Mouse (Mus musculus) heart, postnatal 10 days (tissue): ENCODE results near the gene Mcf2l. TPM values are rescaled to one million over a fixed set of nuclear protein-coding genes. Genes with fewer than 3 reads are reported as not detected.
A peak's percentile ranks its signal among the peaks of the same experiment; 100 is the strongest.

ENCODE experiments used
- DNase-seq, 2 experiments: peaks; one replicate each; pipeline ENCODE4 v3.0.0; 2021
- intact Hi-C: fragments of 180-260 bp; cut with DNase I; formaldehyde crosslinking; loops from one replicate; pipeline ENCODE4 v1.15.1; 2025
- total RNA-seq, 2 experiments: library from RNA; stranded (reverse); gene quantifications; 2 replicates each; pipeline ENCODE4 v1.2.3; 2021

Mcf2l gene
- total RNA-seq, 2 experiments from 2014 or later: 56.4 to 88.8 TPM

DNA sequence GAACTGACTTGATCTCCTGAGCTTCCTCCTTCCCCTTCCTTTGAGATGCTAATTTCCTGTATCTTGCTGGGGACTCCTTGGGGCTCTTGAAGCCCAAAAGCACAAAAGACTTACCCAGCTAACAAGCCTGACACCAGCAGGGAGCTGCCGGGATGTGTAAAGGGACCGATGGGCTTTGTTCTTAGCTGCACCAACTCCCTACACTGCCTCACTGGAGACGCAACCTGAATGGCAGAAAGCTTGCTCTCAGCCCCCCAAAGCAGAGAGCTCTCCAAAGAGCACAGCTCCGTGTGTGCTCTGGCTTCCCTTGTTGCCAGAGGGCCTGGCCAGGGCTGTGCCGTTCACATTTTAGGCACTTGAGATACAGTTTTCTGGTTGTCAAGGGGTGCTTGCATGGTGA, 2.1 kb upstream of the Mcf2l start:
- intact Hi-C loops: no loop called here
- no peak for DNase-seq

DNA sequence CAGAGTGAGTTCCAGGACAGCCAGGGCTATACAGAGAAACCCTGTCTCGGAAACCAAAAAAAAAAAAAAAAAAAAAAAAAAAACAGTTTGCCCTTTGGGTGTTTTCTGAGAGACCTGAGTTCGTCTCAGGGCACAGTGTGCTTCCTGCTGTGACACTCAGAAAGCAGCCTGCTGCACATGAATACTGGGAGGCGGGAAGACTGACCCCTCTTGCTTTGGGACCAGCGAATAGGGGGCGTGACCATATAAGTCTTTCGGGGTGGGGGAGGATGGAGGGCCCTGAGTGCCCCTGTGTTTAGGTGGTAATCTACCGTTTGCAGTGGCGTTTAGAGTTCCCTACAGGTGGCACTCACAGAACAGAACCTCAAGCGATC, 636 bp upstream of the Mcf2l start:
- no peak for DNase-seq
- intact Hi-C loops: no loop called here

DNA sequence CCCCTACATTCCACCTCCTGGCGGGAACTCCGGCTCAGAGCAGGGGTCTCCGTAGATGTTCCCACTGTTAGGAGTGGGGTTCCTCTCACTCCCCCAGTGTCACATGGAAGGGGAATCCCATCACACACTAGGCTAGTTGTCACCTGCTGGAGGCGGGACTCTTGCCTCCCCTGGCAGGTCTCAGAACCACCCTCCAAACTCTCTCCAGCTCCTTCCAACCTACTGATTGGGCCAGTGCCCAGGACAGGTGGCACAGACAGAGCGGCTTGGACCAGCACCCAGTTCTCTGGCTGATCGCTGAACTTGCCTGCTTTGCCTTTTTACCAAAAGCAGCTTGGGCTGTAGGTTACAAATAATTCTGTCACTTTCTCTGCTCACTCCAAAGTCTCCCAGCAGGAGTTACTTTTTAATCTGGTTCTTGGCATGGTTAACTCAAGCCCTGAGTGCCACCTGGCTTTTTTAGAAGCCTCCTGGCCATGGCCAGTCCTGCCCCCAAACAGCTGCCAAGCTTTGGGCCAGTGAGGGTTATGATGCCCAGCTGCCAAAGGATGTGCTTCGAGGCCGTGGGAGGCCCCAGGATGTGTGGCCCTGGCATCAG, 687 bp downstream of the Mcf2l start:
- intact Hi-C loops: no loop called here
- DNase-seq: peak in 1 of 2 experiments; percentile 16

DNA sequence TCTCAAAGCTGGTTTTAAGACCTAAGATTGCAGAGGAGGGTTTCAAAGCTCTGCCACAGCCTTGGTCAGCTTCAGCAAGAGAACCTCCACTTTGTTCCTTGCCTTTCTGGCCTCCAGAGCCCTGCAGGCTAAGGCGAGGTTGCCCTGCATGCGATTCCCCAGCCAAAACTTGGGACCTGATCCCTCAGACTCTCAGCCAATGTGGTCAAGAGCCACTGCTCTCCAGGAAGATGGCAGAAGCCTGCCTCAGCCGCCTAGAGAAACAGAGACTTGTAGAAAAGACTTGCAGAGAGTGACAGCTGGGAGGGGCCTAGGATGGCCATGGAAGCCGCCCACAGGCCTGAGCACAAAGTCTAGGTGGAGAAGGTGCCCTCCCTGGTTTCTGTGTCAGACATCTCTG, 1.4 kb downstream of the Mcf2l start:
- no peak for DNase-seq
- intact Hi-C loops: no loop called here

DNA sequence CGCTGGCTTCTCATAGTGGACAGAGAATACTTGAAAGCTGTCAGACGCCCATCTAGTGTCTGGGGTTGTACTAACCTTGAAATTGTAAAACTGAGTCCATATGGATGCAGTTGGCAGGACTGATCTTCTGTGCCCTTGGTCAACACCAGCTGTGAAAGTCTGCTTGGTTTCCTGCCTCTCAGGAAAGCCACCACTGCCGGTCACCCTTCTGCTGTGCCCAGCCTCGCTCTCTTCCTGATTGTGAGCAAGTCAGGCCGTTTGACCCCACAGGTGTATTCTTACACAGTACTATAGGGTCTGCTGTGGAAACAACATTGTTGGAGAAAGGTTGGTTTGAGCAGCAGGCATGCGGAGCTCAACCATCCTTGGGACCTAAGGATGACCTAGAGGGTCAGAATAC, 3.5 kb downstream of the Mcf2l start:
- intact Hi-C loops: no loop called here
- no peak for DNase-seq

DNA sequence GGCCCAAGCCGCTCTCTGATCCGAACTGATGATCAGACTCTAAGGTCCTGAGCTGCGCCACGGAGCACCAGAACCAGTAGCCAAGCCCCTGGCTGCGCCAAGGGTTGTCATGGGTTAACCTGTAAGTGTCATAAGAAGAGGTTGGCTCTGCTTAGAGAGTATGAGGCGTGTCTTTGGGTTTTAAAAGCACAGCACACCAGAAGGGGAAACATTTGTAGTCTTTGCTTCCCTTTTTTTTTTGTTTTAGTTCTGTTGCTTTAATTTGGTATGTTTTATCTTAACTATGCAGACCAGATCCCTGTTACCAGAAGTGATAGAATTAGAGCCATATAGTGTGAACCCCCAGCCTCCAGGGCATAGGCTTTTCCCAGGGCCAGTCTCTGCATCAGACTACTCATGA, 6.6 kb downstream of the Mcf2l start:
- intact Hi-C loops: no loop called here

DNA sequence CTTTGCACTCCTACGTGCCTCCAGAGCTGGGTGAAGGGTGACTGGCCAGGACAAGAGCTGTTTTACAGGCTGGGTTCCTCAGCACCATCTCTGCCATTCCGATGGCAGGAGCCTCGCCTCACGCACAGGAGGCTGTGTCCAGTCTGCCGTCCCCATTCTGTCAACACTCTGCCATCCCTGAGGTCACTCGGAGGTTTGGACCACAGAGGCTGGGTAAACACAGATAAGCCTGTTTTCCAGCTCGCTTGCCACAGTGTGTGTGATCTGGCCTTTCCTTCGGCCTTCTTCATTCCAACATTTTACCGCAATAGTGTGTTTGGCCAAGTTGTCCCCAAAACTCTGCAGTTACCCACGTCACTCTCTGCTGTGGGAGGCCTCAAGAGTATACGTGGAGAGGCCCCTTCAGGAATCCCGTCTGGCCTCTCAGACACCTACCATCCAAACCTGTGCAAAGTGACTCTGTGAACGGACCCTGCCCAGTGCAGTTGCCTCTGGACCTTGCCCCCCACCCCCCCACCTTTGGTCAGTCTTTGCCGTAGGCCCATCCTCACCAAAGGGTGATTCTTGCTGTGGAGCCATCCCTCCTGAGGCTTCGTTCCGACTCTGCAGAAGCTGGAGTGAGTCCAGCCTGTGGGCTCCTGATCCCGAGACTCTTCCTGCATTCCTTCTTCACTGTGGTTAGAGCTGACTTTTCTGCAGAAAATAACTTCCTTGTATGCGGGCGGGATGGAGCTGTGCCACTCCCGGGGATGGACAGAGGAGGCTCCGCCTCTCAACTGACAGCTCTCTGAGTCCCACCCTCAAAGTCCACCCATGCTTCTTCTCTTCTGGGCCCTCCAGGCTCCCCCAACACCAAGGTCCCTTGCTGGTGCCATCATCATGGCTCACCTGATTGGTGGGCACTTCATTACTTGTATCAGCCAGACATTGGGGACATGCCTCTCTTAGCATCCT, 9.7 kb downstream of the Mcf2l start:
- DNase-seq: no peak

More for the DNA sequence above, 6.6 kb downstream of the Mcf2l start:
- no peak for DNase-seq

DNA sequence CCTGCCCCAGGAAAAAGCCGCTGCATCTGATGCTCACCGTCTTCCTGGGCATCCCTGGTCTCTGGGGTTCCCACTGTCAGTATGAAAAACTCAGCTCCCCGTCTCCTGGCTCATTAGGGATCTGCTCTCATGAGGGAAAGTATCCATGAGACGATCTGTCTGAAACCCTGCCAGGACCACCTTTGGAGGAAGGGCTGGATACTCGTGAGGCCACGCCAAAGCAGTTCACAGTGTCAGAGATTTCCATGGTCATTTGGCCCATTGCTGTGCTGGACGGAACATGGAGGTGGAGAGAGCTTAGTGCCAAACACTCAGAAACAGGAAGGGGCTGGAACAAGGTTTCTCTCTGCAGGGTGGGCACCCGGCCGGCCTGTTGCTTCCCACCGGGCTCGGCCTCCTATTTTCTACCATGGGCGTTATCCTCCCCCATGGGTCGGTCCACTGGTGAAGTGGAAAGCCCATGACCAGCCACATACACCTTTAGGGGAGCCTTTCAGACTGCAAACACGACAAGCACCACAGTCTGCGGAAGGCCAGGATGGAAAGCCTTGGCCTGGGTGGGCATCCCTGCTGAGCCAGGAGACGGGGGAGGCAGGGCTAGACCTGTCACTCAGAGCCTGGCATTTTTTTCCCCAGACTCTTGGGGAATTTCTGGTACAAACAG, 14.3 kb downstream of the Mcf2l start:
- intact Hi-C loops: no loop called here

More for the DNA sequence above, 9.7 kb downstream of the Mcf2l start:
- intact Hi-C loops: no loop called here

DNA sequence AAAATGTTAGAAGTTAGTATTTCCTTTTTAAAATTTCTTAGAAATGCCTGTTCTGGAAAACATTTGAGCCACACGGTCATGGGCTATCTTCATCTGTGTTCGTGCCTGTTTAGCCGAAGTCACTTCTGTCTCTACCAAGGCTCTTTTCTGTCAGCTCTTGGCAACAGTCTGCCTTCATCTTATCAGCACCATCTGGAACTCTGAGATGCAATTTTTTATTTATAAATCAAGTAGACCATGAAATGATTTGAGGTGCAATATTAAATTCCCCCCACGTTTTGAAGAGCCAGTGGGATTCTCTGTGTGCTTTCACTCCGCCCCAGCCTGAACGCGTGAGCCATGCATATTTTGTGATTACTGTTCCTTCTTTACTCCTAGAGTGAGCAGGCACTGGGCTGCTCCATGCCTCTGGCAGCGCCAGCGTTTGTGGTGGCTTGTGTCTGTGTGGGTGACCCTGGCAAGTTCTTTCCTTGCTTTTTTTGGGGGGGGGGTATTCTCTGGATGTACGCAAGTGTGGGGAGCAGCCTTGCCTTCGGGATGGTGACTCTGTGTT, 15.5 kb downstream of the Mcf2l start:
- intact Hi-C loops: no loop called here
- DNase-seq: no peak

More for the DNA sequence above, 14.3 kb downstream of the Mcf2l start:
- DNase-seq: no peak

DNA sequence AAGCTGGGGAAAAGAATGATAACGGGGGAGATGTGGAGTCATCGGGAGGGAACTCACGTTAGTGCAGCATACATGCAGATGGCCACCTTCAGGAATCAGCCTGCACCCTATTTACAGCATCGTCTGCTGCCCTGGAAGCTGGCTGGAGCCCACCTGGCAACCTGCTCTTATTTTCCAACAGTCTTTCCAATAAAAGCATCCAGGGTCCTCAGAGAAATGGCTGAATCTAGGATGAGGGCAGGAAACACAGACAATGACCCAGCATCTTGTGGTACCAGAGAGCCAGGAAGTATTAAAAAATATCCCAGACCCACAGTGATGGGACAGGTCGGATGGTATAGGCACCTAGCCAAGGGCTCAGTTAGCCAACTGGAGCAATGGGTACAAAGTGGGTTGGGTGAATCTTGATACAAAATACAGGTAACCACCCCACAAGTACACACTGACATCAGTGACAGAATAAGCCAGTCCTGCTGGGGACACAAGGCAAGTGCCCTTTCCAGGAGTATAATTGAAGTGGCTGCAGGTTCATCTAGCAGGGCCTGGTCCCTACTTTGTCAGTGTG, 19.4 kb downstream of the Mcf2l start:
- no peak for DNase-seq
- intact Hi-C loops: no loop called here

DNA sequence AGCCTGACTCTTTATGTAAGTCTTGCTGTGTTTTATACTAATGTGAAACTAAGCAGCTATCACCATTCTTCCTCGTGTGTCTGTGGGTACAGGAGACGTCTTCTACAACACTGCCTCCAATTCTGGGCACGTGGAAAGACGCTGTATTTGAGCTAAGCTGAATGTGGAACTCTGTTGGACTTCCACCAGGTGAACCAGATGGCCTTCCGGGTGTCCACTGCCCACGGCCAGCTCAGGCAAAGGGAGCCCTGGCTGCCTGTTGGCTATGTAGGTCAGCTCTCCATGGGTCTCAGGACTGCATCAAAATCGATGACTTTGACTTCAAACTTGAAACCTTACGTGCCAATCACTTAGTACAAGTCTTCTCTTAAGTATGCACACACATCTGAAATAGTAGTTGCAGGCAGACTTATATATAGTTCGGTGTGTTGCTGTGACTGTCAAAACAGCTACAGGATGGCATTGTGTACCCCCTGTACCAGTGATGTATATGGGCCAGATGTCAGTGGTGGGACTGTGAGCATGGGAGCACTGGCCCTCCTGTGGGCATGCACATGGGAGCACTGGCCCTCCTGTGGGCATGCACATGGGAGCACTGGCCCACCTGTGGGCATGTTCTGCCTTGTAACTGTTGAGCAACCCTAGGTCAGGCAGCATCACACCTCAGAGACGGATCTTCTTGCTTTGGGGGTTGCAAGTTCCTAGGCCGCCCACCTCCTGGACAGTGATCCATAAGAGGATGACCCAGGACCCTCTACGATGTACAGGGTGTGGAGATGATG, 20.4 kb downstream of the Mcf2l start:
- intact Hi-C loops: no loop called here
- no peak for DNase-seq

DNA sequence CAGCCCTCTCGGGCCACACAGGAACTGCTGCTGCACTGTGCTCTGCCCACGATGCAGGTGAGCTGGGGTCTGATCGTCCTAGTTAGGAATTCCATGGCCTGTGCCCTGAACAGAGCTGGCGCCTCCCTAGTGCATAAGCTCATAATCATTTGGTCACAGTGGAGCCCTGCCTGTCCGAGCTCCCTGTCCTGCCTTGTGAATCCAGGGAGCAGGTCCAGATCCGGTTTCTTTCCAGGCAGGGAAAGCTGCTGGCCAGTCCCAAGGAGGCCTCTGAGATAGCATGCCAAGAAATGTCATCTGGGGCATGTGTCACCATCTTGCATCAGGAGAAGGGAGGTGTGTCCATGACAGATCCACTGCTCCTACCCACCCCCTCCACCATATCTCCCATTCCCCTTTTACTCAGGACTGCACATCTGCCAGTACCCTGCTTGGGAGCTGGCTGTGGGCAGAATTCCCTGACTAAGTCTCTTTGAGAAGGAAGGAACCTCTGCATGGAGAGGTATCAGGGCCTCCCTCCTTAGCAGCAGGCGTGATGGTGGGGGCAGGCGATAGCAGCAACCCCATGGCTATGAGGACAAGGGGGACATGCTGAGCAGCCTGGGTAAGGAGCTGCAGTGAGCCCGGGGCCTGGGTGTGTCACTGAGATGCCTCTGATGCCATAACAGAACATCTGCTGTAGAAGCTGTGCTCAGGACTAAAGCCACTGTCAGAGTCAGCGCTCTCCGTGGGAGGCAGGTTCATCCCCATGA, 21.4 kb downstream of the Mcf2l start:
- intact Hi-C loops: loop anchor here (5.0 kb wide), 2 partner anchors 207 to 1338 kb away; partner anchors contain the start of gene Ing1
- no peak for DNase-seq

DNA sequence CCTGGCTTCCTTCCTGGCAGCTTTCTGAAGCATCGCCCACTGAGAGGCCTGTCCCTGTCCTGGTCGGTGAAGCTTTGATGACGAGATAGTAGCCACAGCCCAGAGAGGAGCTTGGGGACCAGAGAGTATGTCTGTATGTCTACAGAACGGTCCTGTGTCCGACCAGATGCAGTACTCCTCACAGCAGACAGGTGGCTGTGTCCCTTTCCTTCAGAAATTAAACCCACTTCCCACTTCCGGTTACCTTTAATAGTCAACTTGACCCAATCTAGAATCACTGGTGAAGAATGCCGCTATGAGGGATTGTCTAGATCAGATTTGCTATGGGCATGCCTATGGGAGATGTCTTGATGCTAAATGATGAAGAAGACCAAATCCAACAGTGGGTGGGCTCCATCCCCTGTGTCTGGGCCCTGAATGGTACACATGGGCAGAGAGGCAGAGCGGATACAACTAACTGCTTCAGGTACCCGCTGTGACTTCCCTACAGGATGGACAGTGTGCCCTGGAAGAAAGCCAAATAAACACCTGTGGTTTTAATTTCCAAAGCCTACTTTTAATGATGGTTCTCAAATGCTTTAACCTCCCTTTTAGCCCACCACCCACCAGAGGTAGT, 22.0 kb downstream of the Mcf2l start:
- DNase-seq: no peak
- intact Hi-C loops: loop anchor here (5.0 kb wide), 2 partner anchors 207 to 1338 kb away; partner anchors contain the start of gene Ing1

DNA sequence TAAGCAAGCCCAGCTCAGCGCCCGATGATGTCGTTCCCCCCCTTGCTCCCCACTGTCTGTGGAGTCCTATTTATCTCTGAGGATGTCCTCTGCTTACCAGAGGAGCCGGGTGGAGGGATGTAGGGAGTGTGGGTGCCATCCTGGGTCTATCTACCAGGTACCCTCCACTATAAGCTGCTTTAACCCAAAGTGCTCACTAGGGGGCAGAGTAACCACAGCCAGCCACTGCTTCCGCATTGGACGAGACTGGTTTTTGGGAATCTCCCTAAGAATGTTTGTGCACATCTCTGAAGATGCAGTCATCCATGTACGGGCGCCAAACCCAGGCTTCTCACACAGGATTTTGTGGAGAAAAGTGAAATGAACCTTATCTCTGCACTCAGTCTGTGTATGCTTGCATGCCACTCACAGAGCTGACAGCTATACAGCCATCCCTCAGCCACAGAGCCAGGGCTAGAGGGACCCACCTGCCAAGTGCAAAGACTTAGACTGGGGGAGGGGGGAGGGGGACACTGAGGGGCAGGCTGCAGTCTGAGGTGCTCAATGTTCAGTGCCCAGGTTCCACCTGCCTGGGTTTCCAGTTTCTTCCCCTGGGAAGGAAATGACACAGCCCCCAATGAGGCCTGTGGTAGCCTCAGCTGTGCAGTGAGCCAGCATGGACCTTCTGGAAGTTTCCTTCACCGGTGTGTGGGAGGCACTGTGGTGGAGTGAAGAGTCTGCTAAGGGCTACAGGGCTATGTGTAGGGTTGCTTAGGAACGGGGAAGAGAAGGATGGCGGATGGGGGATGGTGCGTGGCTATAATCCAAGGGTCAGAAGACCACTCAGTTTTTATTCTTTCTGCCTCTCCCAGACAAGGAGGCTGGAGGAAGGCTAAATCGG, 23.1 kb downstream of the Mcf2l start:
- DNase-seq: peak; percentile 67 to 74
- intact Hi-C loops: loop anchor here (1.0 to 5.0 kb wide), 3 partner anchors 30 to 1339 kb away; partner anchors contain the start of gene Ing1

DNA sequence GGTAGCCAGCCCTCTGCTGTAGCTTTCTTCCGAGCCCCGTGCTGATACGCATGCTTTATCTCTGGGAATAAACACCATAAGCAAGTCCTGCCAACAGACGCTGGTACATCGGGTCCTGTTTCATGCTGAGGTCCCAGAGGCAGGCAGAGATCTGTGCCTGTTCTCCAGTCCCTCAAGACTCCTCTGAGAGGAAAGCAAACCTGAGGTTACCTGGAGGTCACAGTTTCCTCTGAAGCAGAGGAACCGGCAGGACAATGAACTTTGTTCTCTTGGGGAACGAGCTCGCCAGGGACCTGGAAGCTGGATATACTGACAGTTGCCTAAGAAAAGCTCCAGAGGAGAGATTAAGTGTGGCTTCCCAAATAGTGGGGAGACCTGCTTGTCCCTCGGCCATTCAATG, 24.2 kb downstream of the Mcf2l start:
- peak; percentile 27 to 42 for DNase-seq
- intact Hi-C loops: loop anchor here (1.0 to 5.0 kb wide), 3 partner anchors 28 to 1341 kb away; partner anchors contain the start of gene Ing1

DNA sequence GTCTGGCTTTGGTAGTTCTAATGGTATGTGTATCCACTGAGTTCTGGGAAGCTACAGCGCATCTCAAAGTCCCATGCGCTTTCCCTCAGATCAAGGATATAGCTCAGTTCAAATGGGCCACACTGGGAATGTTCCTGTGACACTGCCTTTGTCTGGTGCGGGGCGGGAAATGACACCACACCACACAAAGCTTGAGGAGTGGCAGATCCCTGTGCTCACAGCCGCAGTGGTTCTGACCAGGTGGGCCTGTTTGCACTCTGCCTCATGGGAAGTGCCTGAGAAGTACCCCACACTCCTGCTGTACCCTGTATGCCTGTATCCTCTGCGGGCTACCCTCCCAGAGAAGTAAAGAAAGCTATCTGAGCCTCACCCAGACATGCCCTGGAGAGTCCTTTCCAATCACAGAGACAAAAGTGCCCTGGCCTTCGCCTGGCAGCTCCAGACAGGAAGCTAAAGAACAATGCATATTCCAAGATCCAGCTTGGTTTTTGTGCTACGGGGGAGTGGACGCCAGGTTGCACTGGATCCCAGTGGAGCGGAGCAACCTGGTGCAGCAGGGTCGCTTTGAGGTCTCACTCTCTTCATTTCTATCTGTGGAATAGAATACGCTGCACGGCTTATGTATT, 30.3 kb downstream of the Mcf2l start:
- peak in 1 of 2 experiments; percentile 27 for DNase-seq
- intact Hi-C loops: no loop called here

DNA sequence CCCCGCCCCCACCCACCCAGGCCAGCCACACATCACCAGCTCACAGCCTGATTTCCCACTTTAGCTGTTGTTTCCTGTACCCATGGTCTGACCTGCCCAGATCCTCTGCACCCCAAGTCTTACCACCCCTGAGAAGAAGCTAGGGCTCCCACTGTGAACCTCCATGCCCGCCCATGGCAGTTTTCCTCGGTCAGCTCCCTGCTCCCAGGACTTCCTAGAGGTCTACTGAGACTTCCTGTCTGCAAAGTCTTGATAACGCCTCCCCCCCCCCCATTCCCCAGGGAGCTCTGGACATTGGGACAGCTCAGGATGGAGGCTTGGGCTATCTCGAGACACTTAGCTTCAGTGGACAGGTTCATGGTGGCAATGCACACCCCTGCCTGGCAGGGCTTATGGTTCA, 31.5 kb downstream of the Mcf2l start:
- intact Hi-C loops: no loop called here
- DNase-seq: no peak
